Mouse (Mus musculus): Measurements from ENCODE around the gene Gse1. TPM values are rescaled to one million over a fixed set of nuclear protein-coding genes. Genes with fewer than 3 reads are reported as not detected.

Gene Gse1
- total RNA-seq, 2 experiments from 2014 or later: 27.2 to 42.9 TPM

- DNase-seq: peak; percentile 48
Observed at GRCm38 (mm10) chr8:120556198-120556892, 328.1 kb downstream of the Gse1 start.

- DNase-seq: no peak
Observed at GRCm38 (mm10) chr8:120557170-120557965, 329.1 kb downstream of the Gse1 start.

- no peak for DNase-seq
Observed at GRCm38 (mm10) chr8:120558162-120558561, 329.9 kb downstream of the Gse1 start.

DNA sequence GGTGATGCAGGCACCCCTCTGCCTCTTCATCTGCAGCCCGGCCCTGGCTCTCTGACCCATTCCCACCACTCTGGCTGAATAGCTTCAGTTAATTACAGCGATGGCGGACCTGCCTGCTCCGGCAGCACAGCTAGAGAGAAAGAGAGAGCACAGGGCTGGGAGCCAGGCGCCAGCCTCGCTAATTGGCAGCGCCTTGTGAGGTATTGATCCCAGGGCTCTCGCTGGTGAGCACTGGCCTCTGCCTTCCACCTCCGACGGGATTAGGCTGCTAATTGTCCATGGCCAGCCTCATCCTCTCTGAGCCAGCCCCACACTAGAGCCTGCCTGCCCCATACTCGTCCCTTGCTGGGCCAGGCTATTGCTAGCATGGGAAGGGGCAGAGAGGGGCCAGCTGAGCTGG, 331.4 kb downstream of the Gse1 start:
- DNase-seq: no peak

GRCm38 (mm10) chr8:120560535-120560934, 332.3 kb downstream of the Gse1 start:
- DNase-seq: no peak

- no peak for DNase-seq
Observed at GRCm38 (mm10) chr8:120561539-120562435, 333.5 kb downstream of the Gse1 start.

DNA sequence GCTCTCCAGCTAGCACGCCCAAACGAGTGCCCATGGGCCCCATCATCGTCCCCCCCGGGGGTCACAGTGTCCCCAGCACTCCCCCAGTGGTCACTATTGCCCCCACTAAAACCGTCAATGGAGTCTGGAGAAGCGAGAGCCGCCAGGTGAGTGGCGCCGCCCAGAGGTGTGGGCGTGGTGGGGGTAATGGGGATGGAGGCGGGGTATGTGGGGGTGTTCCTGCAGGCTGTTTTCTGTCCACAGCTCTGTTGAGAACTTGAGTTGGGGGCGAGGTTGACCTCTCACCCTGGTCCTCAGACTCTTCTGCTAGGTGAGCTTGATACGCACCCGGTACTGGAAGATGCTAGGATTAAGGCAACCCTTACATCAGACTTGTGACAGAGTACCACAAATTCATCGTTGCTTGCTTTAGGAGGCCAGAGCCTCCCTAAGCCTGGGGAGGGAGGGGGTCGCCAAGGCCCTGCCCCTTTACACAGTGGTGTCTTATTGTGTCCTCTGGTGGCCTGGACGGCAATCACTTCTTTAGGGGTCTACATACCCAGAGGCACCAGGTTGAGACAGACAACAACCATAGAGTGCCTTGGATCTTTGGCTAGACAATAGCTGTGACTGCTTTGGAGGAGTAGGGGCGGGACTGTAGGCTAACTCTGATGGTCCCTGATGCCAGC, 334.6 kb downstream of the Gse1 start:
- no peak for DNase-seq

DNA sequence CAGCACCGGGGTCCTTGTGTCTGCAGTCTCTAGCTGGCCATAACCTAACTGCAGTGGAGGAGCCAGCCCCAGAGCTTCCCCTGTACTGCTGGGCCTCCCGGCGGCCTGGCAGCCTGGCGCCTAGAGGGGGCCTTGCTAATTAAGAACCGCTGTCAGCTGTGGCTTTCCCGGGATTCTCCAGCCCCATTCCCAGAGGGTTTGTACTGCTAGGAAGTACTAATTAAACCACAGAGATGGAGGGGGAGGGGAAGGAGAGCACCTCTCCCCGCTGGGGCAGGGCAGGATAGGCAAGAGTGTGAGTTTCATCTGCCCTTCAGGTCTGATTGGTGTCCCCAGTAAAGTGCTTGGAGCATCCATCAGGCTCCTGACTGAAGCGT, 335.1 kb downstream of the Gse1 start:
- no peak for DNase-seq

DNA sequence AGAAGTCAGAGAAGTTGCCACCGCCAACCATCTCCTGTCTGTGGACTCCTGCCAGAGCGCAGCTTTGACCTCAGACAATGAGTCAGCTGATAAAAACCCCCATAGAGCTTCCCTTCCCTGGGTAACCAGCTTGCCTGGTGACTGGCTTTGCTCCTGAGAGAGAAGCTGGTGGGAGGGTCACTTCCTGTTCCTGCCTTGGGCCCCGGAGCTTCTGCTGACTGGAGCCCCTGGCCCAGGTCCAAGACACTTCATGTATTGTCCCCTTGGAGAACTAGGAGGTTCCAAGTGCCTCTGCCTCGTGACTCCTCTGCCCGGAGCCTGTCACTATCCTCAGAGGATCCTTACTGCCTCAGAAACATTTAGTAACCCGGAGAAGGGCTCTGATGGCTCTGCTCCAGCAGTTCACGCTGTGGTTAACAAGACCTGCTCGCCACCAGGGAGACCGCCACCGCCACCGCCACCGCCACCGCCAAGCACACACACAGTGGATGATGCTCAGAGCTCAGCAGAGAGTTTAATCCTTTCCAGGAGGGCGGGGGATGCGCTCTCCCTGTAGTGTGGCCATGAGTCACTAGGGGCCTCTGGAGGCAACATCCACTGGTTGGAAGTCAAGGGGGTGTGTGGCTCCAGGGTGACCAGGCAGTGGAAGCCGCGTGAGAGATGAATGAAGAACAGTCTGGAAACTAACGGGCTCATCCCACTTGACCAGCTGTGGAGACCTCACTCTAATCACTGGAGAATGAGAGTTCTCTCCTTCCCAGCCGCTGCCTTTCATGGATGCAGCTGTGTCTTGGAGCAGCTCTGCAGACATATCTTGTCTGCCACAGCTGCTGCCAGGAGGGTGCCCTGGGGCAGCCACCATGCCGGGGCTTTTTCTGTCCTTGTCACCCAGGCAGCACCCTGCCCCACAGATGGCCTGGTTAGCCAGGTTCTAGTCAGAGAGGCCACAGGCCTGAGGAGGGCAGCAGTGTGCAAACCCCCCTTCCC, 335.9 kb downstream of the Gse1 start:
- DNase-seq: peak; percentile 91

DNA sequence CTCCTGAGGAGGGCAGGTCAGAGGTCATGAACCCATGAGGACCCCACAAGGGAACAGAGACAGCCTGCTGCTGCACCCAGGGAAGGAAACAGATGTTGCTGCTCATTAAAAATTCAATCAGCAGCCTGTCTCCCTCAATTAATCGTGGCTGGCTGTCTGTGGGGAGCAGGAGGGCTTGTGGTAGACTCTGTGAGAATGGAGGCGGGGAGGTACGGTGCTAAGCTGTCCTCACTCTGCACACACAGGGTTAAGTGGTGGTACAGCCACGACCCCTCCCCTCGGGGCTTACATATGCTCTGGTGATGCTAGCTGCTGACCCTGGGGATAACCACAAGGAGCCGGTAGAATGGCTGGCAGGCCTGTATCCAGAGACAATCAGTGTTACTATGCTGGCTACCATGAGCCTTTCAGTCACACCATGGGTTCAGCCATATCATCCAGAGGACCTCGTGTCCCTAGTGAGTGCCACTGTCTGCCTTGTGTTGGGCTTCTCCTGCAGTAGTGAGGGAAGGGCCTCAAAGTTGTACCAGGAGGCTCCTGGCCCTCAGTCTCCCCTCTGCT, 337.0 kb downstream of the Gse1 start:
- DNase-seq: no peak

DNA sequence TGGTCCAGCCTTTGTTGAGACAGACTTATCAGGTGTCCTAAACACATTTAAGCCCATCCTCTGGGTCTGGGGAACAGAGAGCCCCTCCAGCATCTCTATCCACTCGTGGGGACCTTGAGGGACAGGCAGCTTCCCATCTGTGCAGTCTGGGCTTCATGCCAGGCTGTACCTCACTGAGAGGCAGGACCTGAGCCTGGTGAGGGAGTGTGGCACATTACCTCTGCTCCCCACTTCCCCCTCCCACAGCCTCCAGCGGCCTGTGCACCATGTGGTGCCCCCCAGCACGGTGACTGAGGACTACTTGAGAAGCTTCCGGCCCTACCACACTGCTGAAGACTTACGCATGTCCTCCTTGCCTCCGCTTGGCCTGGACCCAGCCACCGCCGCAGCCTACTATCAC, 338.4 kb downstream of the Gse1 start:
- DNase-seq: no peak

DNA sequence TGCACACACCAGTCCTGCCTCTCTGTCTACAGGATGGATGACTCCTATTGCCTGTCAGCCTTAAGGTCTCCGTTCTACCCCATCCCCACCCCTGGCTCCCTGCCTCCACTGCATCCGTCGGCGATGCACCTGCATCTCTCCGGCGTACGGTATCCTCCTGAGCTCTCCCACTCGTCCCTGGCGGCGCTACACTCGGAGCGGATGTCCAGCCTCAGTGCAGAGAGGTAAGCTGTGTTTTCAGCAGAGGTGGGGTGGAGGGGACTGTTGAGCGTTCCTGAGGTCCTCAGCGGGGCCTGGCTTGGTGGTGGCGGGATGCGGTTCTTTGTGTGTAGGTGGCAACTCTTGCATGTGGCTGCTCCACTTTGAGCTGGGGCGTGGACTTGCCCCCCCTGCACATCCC, 339.5 kb downstream of the Gse1 start:
- no peak for DNase-seq

DNA sequence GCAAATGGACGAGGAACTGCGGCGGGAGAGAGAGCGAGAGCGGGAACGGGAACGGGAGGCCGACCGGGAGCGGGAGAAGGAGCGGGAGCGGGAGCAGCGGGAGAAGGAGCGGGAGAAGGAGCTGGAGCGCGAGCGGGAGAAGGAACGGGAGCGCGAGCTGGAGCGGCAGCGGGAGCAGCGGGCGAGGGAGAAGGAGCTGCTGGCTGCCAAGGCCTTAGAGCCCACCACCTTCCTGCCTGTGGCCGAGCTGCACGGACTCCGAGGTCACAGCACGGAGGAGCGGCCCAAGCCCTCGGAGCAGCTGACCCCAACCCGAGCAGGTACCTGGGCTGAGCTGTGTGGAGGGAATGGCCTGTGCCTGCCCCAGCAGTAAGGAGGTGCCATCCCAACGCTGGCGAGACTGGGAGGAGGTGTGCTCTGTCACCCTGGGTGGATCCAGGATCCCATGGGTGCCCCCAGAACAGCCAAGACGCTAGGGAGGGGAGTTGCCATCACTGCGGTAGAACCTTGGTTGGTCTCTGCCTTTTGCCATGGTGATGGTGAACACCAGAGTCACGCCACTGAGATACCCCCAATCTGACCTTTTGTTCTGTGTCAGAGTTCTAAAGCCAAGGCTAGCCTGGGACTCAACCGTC, 340.0 kb downstream of the Gse1 start:
- no peak for DNase-seq

DNA sequence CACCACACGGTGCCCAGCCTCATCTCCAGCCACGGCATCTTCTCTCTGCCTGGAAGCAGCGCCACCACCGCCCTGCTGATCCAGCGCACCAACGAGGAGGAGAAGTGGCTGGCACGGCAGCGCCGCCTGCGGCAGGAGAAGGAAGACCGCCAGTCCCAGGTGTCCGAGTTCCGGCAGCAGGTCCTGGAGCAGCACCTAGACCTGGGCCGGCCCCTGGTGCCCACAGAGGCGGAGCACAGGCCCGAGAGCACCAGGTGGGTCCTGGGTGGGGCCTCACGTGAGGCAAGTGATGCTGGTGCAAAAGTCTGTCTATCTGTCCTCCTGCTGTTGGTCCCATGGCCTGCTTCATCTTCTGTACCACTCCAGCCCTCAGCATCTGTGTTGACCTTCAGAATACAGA, 340.9 kb downstream of the Gse1 start:
- DNase-seq: no peak

DNA sequence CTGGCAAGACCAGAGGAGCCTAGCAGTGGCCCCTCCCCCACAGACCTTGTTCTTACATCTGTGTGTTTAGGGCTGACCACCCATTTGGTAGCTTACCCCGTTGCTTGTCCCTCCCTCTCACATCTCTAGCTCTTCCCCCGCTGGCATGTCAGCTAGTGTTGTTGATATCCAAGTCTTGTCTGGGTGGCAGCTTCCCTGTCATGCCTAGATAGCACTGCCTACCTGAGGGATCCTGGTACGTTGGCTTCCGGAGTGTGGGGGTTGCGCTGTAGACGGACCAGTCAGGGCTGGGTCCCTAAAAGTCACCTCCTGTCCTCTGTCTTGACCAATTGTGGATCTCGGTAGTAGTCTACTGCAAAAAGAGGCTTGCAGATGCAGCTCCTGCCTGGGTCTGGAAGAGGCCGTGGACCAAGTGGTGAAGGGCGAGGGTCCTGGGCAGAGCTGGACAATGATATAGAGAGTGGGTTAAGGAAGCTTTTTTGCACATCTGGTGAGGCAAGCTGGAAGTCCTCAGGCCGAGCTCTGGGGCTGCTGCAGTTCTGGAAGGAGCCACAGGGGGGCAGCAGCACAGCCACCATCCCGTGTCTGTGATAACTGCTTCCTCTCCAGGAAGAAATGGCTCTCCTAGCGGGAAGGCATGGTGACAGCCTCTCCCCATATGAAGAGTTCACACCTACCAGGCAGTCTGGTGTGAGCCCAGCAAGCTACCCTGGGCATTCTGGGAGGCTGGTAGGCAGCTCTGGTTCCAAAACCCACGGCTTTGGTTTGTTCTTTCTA, 341.9 kb downstream of the Gse1 start:
- DNase-seq: peak; percentile 89

DNA sequence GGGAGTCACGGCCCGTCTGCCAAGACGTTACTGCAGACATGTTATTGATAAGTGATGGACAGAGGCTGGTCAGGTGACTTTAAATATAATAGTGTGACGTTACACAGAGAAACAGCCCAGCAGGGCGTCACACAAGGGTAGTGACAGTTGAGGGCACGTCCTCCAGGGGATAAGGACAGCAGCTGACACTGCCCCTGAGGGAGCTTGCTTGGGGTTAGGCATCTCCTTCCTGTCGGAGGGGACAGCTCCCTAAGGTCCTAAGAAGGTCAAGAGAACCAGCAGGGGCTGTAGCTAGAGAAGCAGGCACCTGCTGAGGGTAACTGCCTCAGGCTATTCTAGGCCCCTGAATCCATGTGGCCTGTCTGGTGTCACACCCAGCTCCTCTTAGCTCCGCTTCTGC, 343.3 kb downstream of the Gse1 start:
- DNase-seq: no peak

GRCm38 (mm10) chr8:120572534-120572933, 344.3 kb downstream of the Gse1 start:
- no peak for DNase-seq

GRCm38 (mm10) chr8:120573866-120574265, 345.6 kb downstream of the Gse1 start:
- DNase-seq: no peak

DNA sequence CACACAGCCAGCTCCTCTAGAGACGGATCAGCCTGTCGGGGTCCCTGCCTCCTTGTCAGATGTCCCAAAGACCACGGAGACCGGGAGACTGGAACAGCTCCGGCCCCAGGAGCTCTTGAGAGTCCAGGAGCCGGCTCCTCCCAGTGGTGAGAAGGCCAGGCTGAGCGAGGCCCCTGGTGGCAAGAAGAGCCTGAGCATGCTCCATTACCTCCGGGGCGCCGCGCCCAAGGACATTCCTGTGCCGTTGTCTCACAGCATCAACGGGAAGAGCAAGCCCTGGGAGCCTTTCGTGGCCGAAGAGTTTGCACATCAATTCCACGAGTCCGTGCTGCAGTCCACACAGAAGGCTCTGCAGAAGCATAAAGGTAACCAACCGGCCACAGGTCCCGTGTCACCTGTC, 346.7 kb downstream of the Gse1 start:
- DNase-seq: peak; percentile 73

All from adrenal gland, postnatal 10 days (tissue).